Mouse (Mus musculus) forebrain, embryonic 11.5 days (tissue): ENCODE measurements around the gene Lrrc4. TPM values are rescaled to one million over a fixed set of nuclear protein-coding genes. Genes with fewer than 3 reads are reported as not detected.

Experiments used
- ATAC-seq: fragments of 200-750 bp; cut with Nextera tagmentation; replicated peaks from 2 replicates; pipeline ENCODE4 v1.8.0; 2017; ENCODE audit warnings: moderate TSS enrichment; ENCODE audit not compliant: low FRiP score
- DNase-seq: peaks from one replicate; pipeline ENCODE4 v3.0.0-alpha.2; 2017; ENCODE audit warnings: low spot score
- H3K27ac ChIP-seq: fragments of 300-500 bp; sonication (generic); 2 replicates; pipeline ENCODE4 v1.5.1; 2014; ENCODE audit warnings: low read depth, low read length
- H3K27me3 ChIP-seq: fragments of 300-500 bp; sonication (generic); 2 replicates; pipeline ENCODE4 v1.6.1; 2014; ENCODE audit warnings: mild to moderate bottlenecking, low read length, mixed read lengths; ENCODE audit not compliant: control insufficient read depth, insufficient read depth
- H3K36me3 ChIP-seq: fragments of 300-500 bp; sonication (generic); 2 replicates; pipeline ENCODE4 v1.6.1; 2014; ENCODE audit warnings: mild to moderate bottlenecking, low read length, moderate library complexity, mixed read lengths; ENCODE audit not compliant: control insufficient read depth, insufficient read depth
- H3K4me1 ChIP-seq: fragments of 300-500 bp; sonication (generic); replicated peaks from 2 replicates; pipeline ENCODE4 v1.6.1; 2014; ENCODE audit warnings: low read length, mixed read lengths; ENCODE audit not compliant: control insufficient read depth, insufficient read depth
- H3K4me2 ChIP-seq: fragments of 300-500 bp; sonication (generic); 2 replicates; pipeline ENCODE4 v1.6.1; 2014; ENCODE audit warnings: low read depth, mild to moderate bottlenecking, low read length, moderate library complexity, mixed read lengths; ENCODE audit not compliant: severe bottlenecking
- H3K4me3 ChIP-seq: fragments of 300-500 bp; sonication (generic); 2 replicates; pipeline ENCODE4 v1.5.1; 2014; ENCODE audit warnings: low read depth, low read length
- H3K9ac ChIP-seq: fragments of 300-500 bp; sonication (generic); 2 replicates; pipeline ENCODE4 v1.6.1; 2014; ENCODE audit warnings: low read length
- H3K9me3 ChIP-seq: fragments of 300-500 bp; sonication (generic); 2 replicates; pipeline ENCODE4 v1.6.1; 2016; ENCODE audit warnings: low read length, mixed read lengths; ENCODE audit not compliant: control insufficient read depth
- WGBS: fragments of 180-500 bp; shearing (Covaris S2); extraction: QIAGEN DNeasy Blood & Tissue Kit; methylation state at CpG from one replicate; pipeline ENCODE4 v1.1.7; 2014; 5-methylcytosine and 5-hydroxymethylcytosine counted together
- polyA plus RNA-seq: library from polyadenylated mRNA; unstranded; fragments of >200 nt; fragmentation: Nextera tagmentation; extraction: Ambion mirVana; gene quantifications from 2 replicates; pipeline ENCODE4 v1.2.1, GENCODE M21; 2014

Gene Lrrc4
- polyA plus RNA-seq, 1 experiment from 2014 or later = 3.6 TPM

DNA sequence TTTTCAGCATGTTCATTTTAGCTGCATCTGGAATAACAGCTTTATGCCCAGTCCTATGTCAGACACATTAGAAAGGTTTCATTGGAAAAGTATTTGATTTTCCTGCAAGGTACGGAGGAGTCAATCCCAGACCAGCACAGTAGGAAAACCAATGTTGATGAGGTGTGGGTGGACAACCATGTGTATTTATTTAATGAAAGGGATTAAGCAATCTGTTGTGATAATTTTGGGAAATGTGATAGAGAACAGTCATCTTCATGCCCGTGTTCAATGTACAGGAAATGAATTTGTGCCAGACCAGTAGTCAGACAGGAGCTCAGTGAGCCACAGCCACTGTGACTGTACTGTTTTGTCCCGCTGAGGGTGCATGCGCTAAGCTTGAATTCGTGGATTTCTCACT, 143.8 kb downstream of the Lrrc4 start:
- DNase-seq (no peak), ATAC-seq (no peak)
- Histone ChIP-seq H3K4me2 (no peak overlapping the region), H3K36me3 (no peaks in the 10 kb centered on the region), H3K27me3 (no peaks in the 10 kb centered on the region), H3K27ac (no peak overlapping the region), H3K4me3 (no peak overlapping the region), H3K4me1 (no peaks in the 10 kb centered on the region), H3K9ac (no peak overlapping the region), H3K9me3 (no peaks in the 10 kb centered on the region)
- 92% methylated on average over 5 of the region's 5 CpGs for WGBS

DNA sequence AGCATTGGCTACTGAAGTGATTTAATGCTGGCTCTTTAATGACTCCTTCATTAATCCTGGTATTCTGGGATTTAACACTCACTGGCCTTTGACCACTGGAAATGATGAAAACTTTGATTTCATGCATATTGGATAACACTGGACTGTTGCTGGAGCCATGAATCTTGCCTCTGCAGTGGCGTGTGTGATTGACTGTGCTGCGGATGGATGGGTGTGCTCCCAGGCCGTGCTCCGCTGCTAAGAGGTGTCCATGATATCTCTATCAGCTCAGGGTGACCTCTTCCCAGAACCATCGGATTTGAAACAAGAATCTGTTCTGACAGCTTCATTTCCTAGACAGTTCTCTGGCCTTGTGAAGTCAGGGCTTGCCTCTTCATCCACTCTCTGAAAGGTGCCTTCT, 145.8 kb downstream of the Lrrc4 start:
- H3K4me2 ChIP-seq = no peak overlapping the region
- no peak overlapping the region for H3K4me3 ChIP-seq
- H3K27me3 ChIP-seq = no peaks in the 10 kb centered on the region
- H3K36me3 ChIP-seq = no peaks in the 10 kb centered on the region
- H3K9me3 ChIP-seq = no peaks in the 10 kb centered on the region
- no peak for ATAC-seq
- WGBS = 93% methylated on average over 5 of the region's 5 CpGs
- no peaks in the 10 kb centered on the region for H3K4me1 ChIP-seq
- no peak overlapping the region for H3K9ac ChIP-seq
- DNase-seq = no peak
- H3K27ac ChIP-seq = no peak overlapping the region

DNA sequence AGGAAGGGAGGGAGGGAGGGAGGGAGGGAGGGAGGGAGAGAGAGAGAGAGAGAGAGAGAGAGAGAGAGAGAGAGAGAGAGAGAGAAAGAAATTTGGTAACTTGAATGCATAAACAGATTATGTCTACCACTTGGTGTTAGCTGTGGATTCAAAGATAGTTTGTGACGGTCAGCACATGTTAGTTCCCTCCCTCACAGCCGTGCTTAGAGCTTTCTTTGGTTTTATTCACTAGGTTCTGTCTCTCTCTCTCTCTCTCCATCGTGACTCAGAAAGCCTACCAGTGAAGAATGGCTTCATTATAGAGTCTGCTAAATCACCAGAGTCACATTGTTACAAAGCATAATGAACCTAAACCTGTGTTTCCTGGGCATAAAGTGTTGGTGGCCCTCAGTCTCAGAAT, 146.5 kb downstream of the Lrrc4 start:
- H3K4me2 ChIP-seq = no peak overlapping the region
- H3K36me3 ChIP-seq = no peaks in the 10 kb centered on the region
- no peaks in the 10 kb centered on the region for H3K9me3 ChIP-seq
- no peak overlapping the region for H3K9ac ChIP-seq
- H3K27ac ChIP-seq = no peak overlapping the region
- DNase-seq (no peak), ATAC-seq (no peak)
- no peaks in the 10 kb centered on the region for H3K4me1 ChIP-seq
- no peak overlapping the region for H3K4me3 ChIP-seq
- WGBS = 58% methylated on average over 3 of the region's 3 CpGs
- H3K27me3 ChIP-seq = no peaks in the 10 kb centered on the region

DNA sequence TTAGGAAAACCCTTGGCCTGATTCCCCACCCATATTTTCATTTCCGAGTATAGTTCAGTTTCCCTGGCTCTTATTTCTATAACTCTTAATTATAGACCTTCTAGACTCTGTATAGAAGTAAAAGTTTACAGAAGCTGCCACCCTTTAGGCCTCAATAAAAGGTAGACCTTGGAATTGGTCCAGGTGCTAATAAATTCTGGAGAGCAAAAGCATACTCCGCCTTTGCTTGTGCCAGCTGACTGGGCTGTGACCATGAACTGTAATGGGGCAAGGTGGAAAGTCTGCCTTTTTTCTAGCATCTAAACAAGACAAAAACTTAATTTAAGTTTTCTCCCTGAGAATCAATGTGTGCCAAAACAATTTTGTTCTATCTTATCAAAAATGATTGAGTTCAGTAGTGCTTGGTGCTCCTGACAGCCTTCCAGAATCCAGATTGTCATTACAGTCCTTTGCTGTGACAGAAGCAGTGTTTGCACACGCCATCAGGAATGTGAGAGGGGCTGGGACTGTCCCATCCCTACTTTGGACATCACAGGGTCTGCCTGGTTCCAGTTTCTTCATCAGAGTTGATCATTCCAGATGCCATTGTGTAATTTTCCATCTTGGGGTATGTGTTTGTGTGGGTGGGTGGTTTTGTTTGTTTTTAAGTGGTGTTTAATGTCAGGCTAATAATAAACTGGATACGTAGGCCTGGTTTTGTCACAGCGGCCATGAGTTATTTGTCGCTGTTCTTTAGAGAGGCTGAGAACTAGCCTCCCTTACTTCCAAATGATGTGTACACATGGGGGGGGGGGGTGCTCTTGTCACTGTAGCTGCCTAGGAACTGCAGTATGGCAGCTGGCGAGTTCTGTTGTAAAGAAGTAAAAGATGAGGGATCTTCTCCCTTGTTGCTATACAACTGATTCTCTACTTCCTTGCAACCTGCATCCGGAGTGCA, 149.8 kb downstream of the Lrrc4 start:
- no peak overlapping the region for H3K27ac ChIP-seq
- no peak overlapping the region for H3K4me3 ChIP-seq
- H3K9ac ChIP-seq = no peak overlapping the region
- 91% methylated on average over 8 of the region's 8 CpGs for WGBS
- no peak for ATAC-seq
- no peaks in the 10 kb centered on the region for H3K36me3 ChIP-seq
- no peaks in the 10 kb centered on the region for H3K27me3 ChIP-seq
- H3K4me2 ChIP-seq = no peak overlapping the region
- no peaks in the 10 kb centered on the region for H3K4me1 ChIP-seq
- DNase-seq = no peak
- no peaks in the 10 kb centered on the region for H3K9me3 ChIP-seq

DNA sequence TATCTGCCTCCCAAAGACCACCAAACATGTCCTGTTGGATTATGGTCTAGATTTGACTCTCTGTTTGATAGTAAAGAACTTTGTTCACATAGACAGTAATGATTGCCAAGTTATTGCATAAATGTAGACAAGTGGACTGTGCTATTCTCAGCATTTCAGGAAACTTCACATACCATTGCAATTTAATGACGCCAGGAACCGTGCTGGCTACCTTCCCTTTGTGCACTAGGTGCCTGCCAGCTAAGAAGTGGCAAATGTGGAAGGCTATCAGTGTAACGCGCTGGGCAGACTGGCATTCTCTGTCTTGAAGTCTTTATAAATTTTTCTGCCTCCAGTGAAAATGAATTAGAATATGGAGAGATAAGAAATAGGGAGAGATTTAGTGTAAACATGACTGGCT, 151.0 kb downstream of the Lrrc4 start:
- Histone ChIP-seq H3K27me3 (no peaks in the 10 kb centered on the region), H3K9ac (no peak overlapping the region), H3K27ac (no peak overlapping the region), H3K4me1 (no peaks in the 10 kb centered on the region), H3K4me3 (no peak overlapping the region), H3K9me3 (no peaks in the 10 kb centered on the region), H3K36me3 (no peaks in the 10 kb centered on the region), H3K4me2 (no peak overlapping the region)
- DNase-seq (no peak), ATAC-seq (no peak)
- WGBS = 91% methylated on average over 4 of the region's 4 CpGs

DNA sequence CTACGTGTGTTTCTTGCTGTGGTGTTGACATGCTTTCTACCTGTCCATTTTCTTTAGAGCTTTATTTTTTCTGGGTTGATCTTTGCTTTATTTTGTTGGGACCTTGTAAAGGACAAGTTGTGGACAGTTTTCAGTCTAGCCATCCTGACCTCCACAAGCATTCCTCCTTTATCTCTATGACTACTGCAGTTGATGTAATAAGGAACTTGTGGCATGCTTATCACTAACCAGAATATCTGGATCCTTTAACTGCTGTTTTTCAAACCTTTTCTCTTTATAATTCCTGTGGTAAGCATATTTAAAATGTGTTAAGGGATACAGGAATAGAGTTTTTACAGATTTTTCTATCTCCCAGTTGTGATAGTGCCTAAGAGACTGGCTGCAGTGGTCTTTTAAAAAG, 152.7 kb downstream of the Lrrc4 start:
- no peak overlapping the region for H3K9ac ChIP-seq
- H3K4me1 ChIP-seq = no peaks in the 10 kb centered on the region
- H3K27me3 ChIP-seq = no peaks in the 10 kb centered on the region
- H3K4me3 ChIP-seq = no peak overlapping the region
- no peak for ATAC-seq
- no peaks in the 10 kb centered on the region for H3K36me3 ChIP-seq
- H3K9me3 ChIP-seq = no peaks in the 10 kb centered on the region
- no peak overlapping the region for H3K4me2 ChIP-seq
- no peak overlapping the region for H3K27ac ChIP-seq
- WGBS = 91% methylated on average over 1 of the region's 1 CpGs
- no peak for DNase-seq

DNA sequence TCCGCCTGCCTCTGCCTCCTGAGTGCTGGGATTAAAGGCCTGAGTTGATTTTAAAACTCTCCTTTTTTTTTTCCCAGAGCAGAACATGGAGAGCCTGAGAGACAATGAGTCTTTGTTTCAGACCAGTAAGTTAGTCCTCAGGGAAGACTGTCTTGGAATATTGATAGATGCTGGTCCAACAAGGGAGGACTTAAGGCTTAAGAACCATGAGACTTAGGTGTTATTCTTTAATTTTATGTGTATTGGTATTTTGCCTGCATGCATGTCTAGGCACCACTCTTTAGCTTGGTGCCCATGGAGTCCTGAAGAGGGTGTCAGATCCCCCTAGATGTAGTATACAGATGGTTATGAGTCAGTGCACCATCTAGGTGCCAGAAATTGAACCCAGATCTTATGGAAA, 156.9 kb downstream of the Lrrc4 start:
- Histone ChIP-seq H3K9ac (no peak overlapping the region), H3K4me3 (no peak overlapping the region), H3K9me3 (no peaks in the 10 kb centered on the region), H3K4me2 (no peak overlapping the region), H3K27ac (no peak overlapping the region), H3K4me1 (no peaks in the 10 kb centered on the region), H3K27me3 (no peaks in the 10 kb centered on the region), H3K36me3 (no peaks in the 10 kb centered on the region)
- no peak for DNase-seq
- no peak for ATAC-seq
- WGBS = 100% methylated on average over 1 of the region's 1 CpGs

DNA sequence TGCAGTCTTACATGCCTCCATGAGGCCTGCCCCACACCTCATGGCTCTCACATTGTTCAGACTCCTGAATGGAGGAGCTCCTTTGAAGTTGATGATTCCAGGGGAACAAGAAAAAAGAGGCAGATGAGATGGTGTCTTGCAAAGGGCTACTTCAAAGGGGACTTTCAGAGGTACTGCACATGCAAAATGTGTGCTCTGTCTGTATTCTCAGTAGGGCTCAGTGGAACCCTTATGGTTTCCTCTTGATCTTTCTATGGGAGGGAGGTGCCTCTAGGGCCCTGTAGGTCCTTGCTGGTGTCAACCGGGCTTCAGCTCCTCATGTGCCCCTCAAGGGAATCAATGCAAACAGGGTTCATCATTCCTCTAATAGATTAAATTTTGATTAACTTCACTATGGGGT, 159.2 kb downstream of the Lrrc4 start:
- H3K4me3 ChIP-seq = no peak overlapping the region
- no peak overlapping the region for H3K4me2 ChIP-seq
- no peaks in the 10 kb centered on the region for H3K4me1 ChIP-seq
- WGBS = 84% methylated on average over 1 of the region's 1 CpGs
- no peaks in the 10 kb centered on the region for H3K9me3 ChIP-seq
- H3K27me3 ChIP-seq = no peaks in the 10 kb centered on the region
- DNase-seq (no peak), ATAC-seq (no peak)
- no peak overlapping the region for H3K27ac ChIP-seq
- H3K9ac ChIP-seq = no peak overlapping the region
- H3K36me3 ChIP-seq = no peaks in the 10 kb centered on the region

DNA sequence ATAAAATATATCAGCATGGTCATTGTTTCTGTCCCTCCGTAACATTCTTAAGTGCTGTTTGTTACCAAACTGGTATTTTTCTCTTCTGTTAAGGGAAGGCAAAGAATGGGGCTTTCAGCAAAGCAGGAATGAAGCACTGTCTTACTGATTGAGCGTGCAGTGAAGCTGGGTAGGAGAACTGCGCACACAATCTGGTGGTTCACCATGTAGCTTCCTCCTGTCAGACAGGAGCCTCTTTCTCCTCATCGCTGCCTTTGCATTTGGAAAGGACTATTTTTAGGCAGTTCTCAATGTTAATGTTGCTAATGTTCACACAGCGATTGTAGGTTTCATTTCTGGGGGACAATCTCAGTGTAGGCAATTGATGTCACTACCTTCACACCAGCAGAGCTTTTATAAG, 162.3 kb downstream of the Lrrc4 start:
- no peak overlapping the region for H3K4me3 ChIP-seq
- H3K9me3 ChIP-seq = no peaks in the 10 kb centered on the region
- no peaks in the 10 kb centered on the region for H3K27me3 ChIP-seq
- H3K4me1 ChIP-seq = no peaks in the 10 kb centered on the region
- whole genome bisulfite sequencing = 92% methylated on average over 5 of the region's 5 CpGs
- DNase-seq = no peak
- H3K36me3 ChIP-seq = no peaks in the 10 kb centered on the region
- H3K9ac ChIP-seq = no peak overlapping the region
- H3K4me2 ChIP-seq = no peak overlapping the region
- no peak for ATAC-seq
- no peak overlapping the region for H3K27ac ChIP-seq
